ENCODE assay signal across 8 mouse cellular contexts in genomic region chrX:163761435-163761828, GRCm38 (mm10). TPM values are rescaled to one million over a fixed set of nuclear protein-coding genes. Genes with fewer than 3 reads are reported as not detected.
DNase-seq lines count a peak whose midpoint lies in the region; ATAC-seq lines count a peak whose summit lies in the region.

No protein-coding gene starts in this region.

- no peaks in the 10 kb centered on the region for H3K9me3 ChIP-seq in kidney, embryonic 16.5 days (ENCODE audit: low read length)
- no peaks in the 10 kb centered on the region for H3K9me3 ChIP-seq in embryonic facial prominence, embryonic 15.5 days (replicated peaks)
- H3K9me3 ChIP-seq in intestine, embryonic 16.5 days (ENCODE audit: control insufficient read depth, low read length): no peaks in the 10 kb centered on the region
- H3K9me3 ChIP-seq in neural tube, embryonic 12.5 days: no peaks in the 10 kb centered on the region

- H3K4me3 ChIP-seq in kidney, embryonic 16.5 days (ENCODE audit: low read length): peak overlapping the region; percentile 45
- H3K4me3 ChIP-seq in embryonic facial prominence, embryonic 15.5 days (replicated peaks): peak overlapping the region; percentile 34
- peak overlapping the region; percentile 37 for H3K4me3 ChIP-seq in intestine, embryonic 16.5 days (ENCODE audit: low read length)
- peak overlapping the region; percentile 37 for H3K4me3 ChIP-seq in neural tube, embryonic 12.5 days

- H3K4me2 ChIP-seq in kidney, embryonic 16.5 days (replicated peaks; ENCODE audit: low read depth, low read length): peak overlapping the region; percentile 68
- H3K4me2 ChIP-seq in embryonic facial prominence, embryonic 15.5 days (replicated peaks): peak overlapping the region; percentile 55
- H3K4me2 ChIP-seq in intestine, embryonic 16.5 days (ENCODE audit: low read depth, low read length): peak overlapping the region; percentile 69
- peak overlapping the region; percentile 63 for H3K4me2 ChIP-seq in neural tube, embryonic 12.5 days (replicated peaks)

- peaks cover 32% of the 10 kb centered on the region for H3K27me3 ChIP-seq in kidney, embryonic 16.5 days (ENCODE audit: insufficient read depth, low read length)
- H3K27me3 ChIP-seq in embryonic facial prominence, embryonic 15.5 days: peaks cover 10% of the 10 kb centered on the region
- peaks cover 9% of the 10 kb centered on the region; the same call in 1 of the 2 replicates for H3K27me3 ChIP-seq in intestine, embryonic 16.5 days (replicated peaks; ENCODE audit: control insufficient read depth, insufficient read depth, low read length)
- 0 out of 2 replicates have a peak, but pooled peaks cover 5% of the 10 kb centered on the region for H3K27me3 ChIP-seq in neural tube, embryonic 12.5 days (replicated peaks)

- DNase-seq in kidney, postnatal 14 days: no peak
- no peak for DNase-seq in right cerebral cortex, postnatal 4 days
- DNase-seq in Muller cell, postnatal 12 days (ENCODE audit: inconsistent ontology term): no peak
- DNase-seq in ovary, adult 18-20 months (ENCODE audit: low spot score): no peak

- 33% methylated on average over 10 of the region's 10 CpGs for WGBS in kidney, embryonic 16.5 days
- WGBS in embryonic facial prominence, embryonic 15.5 days: 27% methylated on average over 10 of the region's 10 CpGs
- WGBS in intestine, embryonic 16.5 days: 25% methylated on average over 10 of the region's 10 CpGs
- 23% methylated on average over 10 of the region's 10 CpGs for WGBS in neural tube, embryonic 12.5 days

- ATAC-seq in kidney, embryonic 16.5 days (ENCODE audit: low FRiP score, low TSS enrichment): 0 out of 2 replicates have a peak, but pooled peaks have one; percentile 16
- no peak for ATAC-seq in embryonic facial prominence, embryonic 15.5 days (ENCODE audit: insufficient number of reproducible peaks, low FRiP score, low TSS enrichment, low read depth)
- ATAC-seq in intestine, embryonic 16.5 days: no peak
- no peak; the same call in 1 of the 2 replicates for ATAC-seq in neural tube, embryonic 12.5 days (ENCODE audit: low FRiP score, low read depth)

- H3K9ac ChIP-seq in kidney, embryonic 16.5 days (replicated peaks; ENCODE audit: low read length): no peak overlapping the region
- no peak overlapping the region for H3K9ac ChIP-seq in embryonic facial prominence, embryonic 15.5 days
- H3K9ac ChIP-seq in intestine, embryonic 16.5 days (ENCODE audit: low read depth, low read length): no peak overlapping the region
- no peak overlapping the region for H3K9ac ChIP-seq in neural tube, embryonic 12.5 days

- H3K27ac ChIP-seq in kidney, embryonic 16.5 days (ENCODE audit: low read length): no peak overlapping the region
- H3K27ac ChIP-seq in embryonic facial prominence, embryonic 15.5 days (replicated peaks): no peak overlapping the region
- no peak overlapping the region for H3K27ac ChIP-seq in intestine, embryonic 16.5 days (ENCODE audit: low read length)
- no peak overlapping the region for H3K27ac ChIP-seq in neural tube, embryonic 12.5 days

- H3K4me1 ChIP-seq in kidney, embryonic 16.5 days (ENCODE audit: insufficient read depth, low read length): no peaks in the 10 kb centered on the region
- H3K4me1 ChIP-seq in embryonic facial prominence, embryonic 15.5 days: no peaks in the 10 kb centered on the region
- H3K4me1 ChIP-seq in intestine, embryonic 16.5 days (ENCODE audit: control insufficient read depth, insufficient read depth, low read length): no peaks in the 10 kb centered on the region
- no peaks in the 10 kb centered on the region for H3K4me1 ChIP-seq in neural tube, embryonic 12.5 days

- no peaks in the 10 kb centered on the region for H3K36me3 ChIP-seq in kidney, embryonic 16.5 days (ENCODE audit: insufficient read depth, low read length)
- no peaks in the 10 kb centered on the region for H3K36me3 ChIP-seq in embryonic facial prominence, embryonic 15.5 days
- no peaks in the 10 kb centered on the region for H3K36me3 ChIP-seq in intestine, embryonic 16.5 days (ENCODE audit: control insufficient read depth, insufficient read depth, low read length)
- no peaks in the 10 kb centered on the region for H3K36me3 ChIP-seq in neural tube, embryonic 12.5 days

RNA-seq across cellular contexts. Expression of gene Rnf138rt1, which starts 0.3 kb away (rescaled TPM):
- polyA plus RNA-seq in kidney, embryonic 16.5 days (2015; fragmentation: Nextera tagmentation; extraction: Ambion mirVana): not detected in 2 replicates
- 0.46 and 0.49 TPM in 2 replicates for polyA plus RNA-seq in embryonic facial prominence, embryonic 15.5 days (2015; fragmentation: Nextera tagmentation; extraction: Ambion mirVana)
- 0.26 and 0.29 TPM in 2 replicates for polyA plus RNA-seq in intestine, embryonic 16.5 days (2015; fragmentation: Nextera tagmentation; extraction: Ambion mirVana)
- 0.50 and 0.86 TPM in 2 replicates for polyA plus RNA-seq in neural tube, embryonic 12.5 days (2016; fragmentation: Nextera tagmentation; extraction: Ambion mirVana)
